Mouse (Mus musculus): Measurements from ENCODE around the gene Mrpl55. TPM values are rescaled to one million over a fixed set of nuclear protein-coding genes. Genes with fewer than 3 reads are reported as not detected.
A peak's percentile ranks its signal among the peaks of the same experiment; 100 is the strongest.
"Not testable (repeated sequence)": the region's sequence is repeated elsewhere in the genome, so short reads cannot be mapped to it uniquely, and the experiment has no call there.

Gene Mrpl55
- polyA plus RNA-seq, 1 experiment from 2014 or later = 94.7 TPM

GRCm38 (mm10) chr11:59196230-59196629 lies 6.1 kb upstream of the Mrpl55 start:
- H3K4me1 ChIP-seq (replicated peaks) = peaks cover 3% of the 10 kb centered on the region

GRCm38 (mm10) chr11:59201216-59202002 lies 877 bp upstream of the Mrpl55 start:
- H3K9me3 ChIP-seq = no peaks in the 10 kb centered on the region
- peak overlapping the region; percentile 71 for H3K9ac ChIP-seq (replicated peaks)
- H3K27me3 ChIP-seq = no peaks in the 10 kb centered on the region
- H3K36me3 ChIP-seq = peaks cover 47% of the 10 kb centered on the region
- H3K4me3 ChIP-seq (replicated peaks) = peak overlapping the region; percentile 85
- WGBS = 28% methylated on average over 16 of the region's 16 CpGs
- peaks cover 13% of the 10 kb centered on the region for H3K4me1 ChIP-seq (replicated peaks)
- peak overlapping the region; percentile 89 for H3K4me2 ChIP-seq
- peak overlapping the region; percentile 82 for H3K27ac ChIP-seq
- peak; percentile 18; the same call in 1 of the 2 replicates for ATAC-seq (ENCODE audit: insufficient number of reproducible peaks, insufficient read depth, low FRiP score, low TSS enrichment, low read depth)

More at GRCm38 (mm10) chr11:59196230-59196629, 6.1 kb upstream of the Mrpl55 start:
- peaks cover 21% of the 10 kb centered on the region for H3K36me3 ChIP-seq
- H3K4me2 ChIP-seq = no peak overlapping the region
- ATAC-seq (ENCODE audit: insufficient number of reproducible peaks, insufficient read depth, low FRiP score, low TSS enrichment, low read depth) = no peak
- H3K4me3 ChIP-seq (replicated peaks) = no peak overlapping the region
- no peak overlapping the region for H3K9ac ChIP-seq (replicated peaks)
- H3K27ac ChIP-seq = no peak overlapping the region
- no peaks in the 10 kb centered on the region for H3K9me3 ChIP-seq
- H3K27me3 ChIP-seq = no peaks in the 10 kb centered on the region

- ATAC-seq (ENCODE audit: insufficient number of reproducible peaks, insufficient read depth, low FRiP score, low TSS enrichment, low read depth) = peak; percentile 61
- Histone ChIP-seq H3K4me2 (peak within 1 kb of the TSS; percentile 90), H3K9ac (replicated peaks) (peak within 1 kb of the TSS; percentile 86), H3K4me1 (replicated peaks) (peaks cover 11% of the 10 kb centered on the region), H3K27me3 (no peaks in the 10 kb centered on the region), H3K36me3 (peaks cover 76% of the 10 kb centered on the region), H3K9me3 (no peaks in the 10 kb centered on the region), H3K27ac (peak within 1 kb of the TSS; percentile 95), H3K4me3 (replicated peaks) (peak within 1 kb of the TSS; percentile 91)
- under 1% methylated on average over 67 of the region's 67 CpGs for WGBS
Measured at GRCm38 (mm10) chr11:59208153-59208831, 6.0 kb downstream of the Mrpl55 start, which contains the start of gene 2310033P09Rik. TSS of gene 2310033P09Rik (plus strand) at chr11:59208321.

GRCm38 (mm10) chr11:59209003-59209441 lies 6.7 kb downstream of the Mrpl55 start:
- H3K4me1 ChIP-seq (replicated peaks) = peaks cover 11% of the 10 kb centered on the region
- WGBS = 12% methylated on average over 18 of the region's 18 CpGs
- peak; percentile 38; the same call in 1 of the 2 replicates for ATAC-seq (ENCODE audit: insufficient number of reproducible peaks, insufficient read depth, low FRiP score, low TSS enrichment, low read depth)
- H3K27ac ChIP-seq = peak overlapping the region; percentile 95; the same call in 1 of the 2 replicates
- H3K27me3 ChIP-seq = no peaks in the 10 kb centered on the region
- peak overlapping the region; percentile 90 for H3K4me2 ChIP-seq
- H3K36me3 ChIP-seq = peaks cover 77% of the 10 kb centered on the region
- H3K4me3 ChIP-seq (replicated peaks) = peak overlapping the region; percentile 91
- peak overlapping the region; percentile 86 for H3K9ac ChIP-seq (replicated peaks)
- no peaks in the 10 kb centered on the region for H3K9me3 ChIP-seq

- Histone ChIP-seq H3K9me3 (no peaks in the 10 kb centered on the region), H3K4me3 (replicated peaks) (peak overlapping the region; percentile 91)
Measured at GRCm38 (mm10) chr11:59209580-59209979, 7.3 kb downstream of the Mrpl55 start.

GRCm38 (mm10) chr11:59210020-59210419 lies 7.7 kb downstream of the Mrpl55 start:
- Histone ChIP-seq H3K4me3 (replicated peaks) (no peak overlapping the region), H3K9me3 (no peaks in the 10 kb centered on the region), H3K9ac (replicated peaks) (no peak overlapping the region), H3K36me3 (peaks cover 73% of the 10 kb centered on the region), H3K27ac (no peak overlapping the region), H3K4me1 (replicated peaks) (peaks cover 11% of the 10 kb centered on the region), H3K4me2 (peak overlapping the region; percentile 90; the same call in 1 of the 2 replicates), H3K27me3 (no peaks in the 10 kb centered on the region)
- ATAC-seq (ENCODE audit: insufficient number of reproducible peaks, insufficient read depth, low FRiP score, low TSS enrichment, low read depth) = no peak
- 86% methylated on average over 4 of the region's 4 CpGs for WGBS

More at GRCm38 (mm10) chr11:59209580-59209979, 7.3 kb downstream of the Mrpl55 start:
- Histone ChIP-seq H3K9ac (replicated peaks) (no peak overlapping the region), H3K4me2 (peak overlapping the region; percentile 90), H3K4me1 (replicated peaks) (peaks cover 11% of the 10 kb centered on the region), H3K27ac (no peak overlapping the region), H3K27me3 (no peaks in the 10 kb centered on the region), H3K36me3 (peaks cover 74% of the 10 kb centered on the region)
- 81% methylated on average over 5 of the region's 5 CpGs for WGBS
- ATAC-seq (ENCODE audit: insufficient number of reproducible peaks, insufficient read depth, low FRiP score, low TSS enrichment, low read depth) = no peak

- not testable (repeated sequence) for H3K27ac ChIP-seq; H3K9ac ChIP-seq (replicated peaks); H3K27me3 ChIP-seq; ATAC-seq (ENCODE audit: insufficient number of reproducible peaks, insufficient read depth, low FRiP score, low TSS enrichment, low read depth); H3K4me3 ChIP-seq (replicated peaks); H3K9me3 ChIP-seq; H3K4me2 ChIP-seq
- Histone ChIP-seq H3K4me1 (replicated peaks) (peaks cover 11% of the 10 kb centered on the region), H3K36me3 (peaks cover 73% of the 10 kb centered on the region)
- WGBS = 93% methylated on average over 9 of the region's 9 CpGs
Measured at GRCm38 (mm10) chr11:59211561-59211960, 9.3 kb downstream of the Mrpl55 start.

- not testable (repeated sequence) for H3K27ac ChIP-seq; H3K4me2 ChIP-seq; ATAC-seq (ENCODE audit: insufficient number of reproducible peaks, insufficient read depth, low FRiP score, low TSS enrichment, low read depth); H3K4me3 ChIP-seq (replicated peaks); H3K9ac ChIP-seq (replicated peaks); H3K27me3 ChIP-seq; H3K9me3 ChIP-seq
- peaks cover 11% of the 10 kb centered on the region for H3K4me1 ChIP-seq (replicated peaks)
- H3K36me3 ChIP-seq = peaks cover 71% of the 10 kb centered on the region
- WGBS = 88% methylated on average over 12 of the region's 12 CpGs
Measured at GRCm38 (mm10) chr11:59212320-59212719, 10.0 kb downstream of the Mrpl55 start.

GRCm38 (mm10) chr11:59212892-59213494 lies 10.7 kb downstream of the Mrpl55 start:
- no peak overlapping the region for H3K27ac ChIP-seq
- H3K9ac ChIP-seq (replicated peaks) = no peak overlapping the region
- no peak overlapping the region for H3K4me2 ChIP-seq
- H3K36me3 ChIP-seq = peaks cover 77% of the 10 kb centered on the region
- WGBS = 95% methylated on average over 12 of the region's 12 CpGs
- H3K4me3 ChIP-seq (replicated peaks) = no peak overlapping the region
- peaks cover 11% of the 10 kb centered on the region for H3K4me1 ChIP-seq (replicated peaks)
- no peaks in the 10 kb centered on the region for H3K27me3 ChIP-seq
- ATAC-seq (ENCODE audit: insufficient number of reproducible peaks, insufficient read depth, low FRiP score, low TSS enrichment, low read depth) = no peak
- no peaks in the 10 kb centered on the region for H3K9me3 ChIP-seq

- peaks cover 76% of the 10 kb centered on the region for H3K36me3 ChIP-seq
- no peaks in the 10 kb centered on the region for H3K4me1 ChIP-seq (replicated peaks)
- no peak for ATAC-seq (ENCODE audit: insufficient number of reproducible peaks, insufficient read depth, low FRiP score, low TSS enrichment, low read depth)
- no peak overlapping the region for H3K4me3 ChIP-seq (replicated peaks)
- H3K4me2 ChIP-seq = no peak overlapping the region
- H3K9ac ChIP-seq (replicated peaks) = no peak overlapping the region
- no peaks in the 10 kb centered on the region for H3K9me3 ChIP-seq
- WGBS = 91% methylated on average over 3 of the region's 3 CpGs
- H3K27me3 ChIP-seq = no peaks in the 10 kb centered on the region
- no peak overlapping the region for H3K27ac ChIP-seq
Measured at GRCm38 (mm10) chr11:59216955-59217354, 14.7 kb downstream of the Mrpl55 start.
